Mouse (Mus musculus): ENCODE data around the gene Clec14a. TPM values are rescaled to one million over a fixed set of nuclear protein-coding genes. Genes with fewer than 3 reads are reported as not detected.
"Not testable (repeated sequence)": the region's sequence is repeated elsewhere in the genome, so short reads cannot be mapped to it uniquely, and the experiment has no call there.

Clec14a gene
- total RNA-seq (2022) = 1 to 10 TPM; 3.1 to 4.5 (median 4.3) TPM

DNA sequence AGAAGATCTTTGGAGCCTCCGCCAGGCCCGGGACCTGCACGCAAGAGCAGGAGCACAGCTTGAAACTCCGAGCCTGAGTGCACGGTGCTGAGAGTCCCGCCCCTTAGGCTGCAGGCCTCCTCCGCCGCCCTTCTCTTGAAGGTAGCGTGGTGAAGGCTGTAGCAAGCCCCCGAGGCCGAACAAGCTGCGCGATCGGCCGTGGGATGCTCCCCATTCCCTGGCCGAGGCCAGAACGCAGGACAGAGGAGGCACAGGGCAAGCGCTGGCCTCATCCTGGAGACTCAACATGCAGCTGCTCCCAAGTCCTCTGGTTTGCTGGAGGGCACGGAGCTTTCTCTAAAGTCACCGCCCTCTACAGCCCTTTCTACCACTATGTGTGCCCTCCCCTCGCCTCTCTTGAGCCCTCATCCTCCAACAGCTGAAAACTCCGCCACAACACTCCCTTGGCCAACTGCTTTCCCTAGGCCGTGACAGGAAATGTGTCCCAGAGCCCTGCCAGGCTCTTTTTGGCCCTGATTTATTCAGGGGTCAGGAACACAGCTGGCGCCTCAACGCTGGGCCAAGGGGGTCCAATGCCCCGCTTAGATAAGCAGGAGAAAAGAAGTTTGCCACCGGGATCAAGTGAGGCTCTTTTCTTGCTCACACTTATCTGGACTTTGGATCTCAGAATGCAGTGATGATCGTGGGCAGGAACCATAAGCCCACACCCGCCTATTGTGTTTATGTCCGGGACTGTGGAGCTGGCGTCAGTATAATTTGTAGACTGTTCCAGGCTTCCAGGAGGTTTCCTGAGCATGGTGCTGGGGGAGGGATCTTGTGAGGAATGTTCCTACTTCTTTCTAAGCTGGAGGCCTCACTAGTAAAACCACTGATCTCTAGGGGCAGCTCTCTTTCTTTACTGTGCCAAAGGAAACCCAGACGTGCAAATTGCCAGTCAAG is at the start of gene Clec14a:
TSS of gene Clec14a (minus strand) at position 728 of the 939 bp plus-strand sequence.
- DNase-seq (ENCODE audit: low spot score in 2 of 2) = no peak

DNA sequence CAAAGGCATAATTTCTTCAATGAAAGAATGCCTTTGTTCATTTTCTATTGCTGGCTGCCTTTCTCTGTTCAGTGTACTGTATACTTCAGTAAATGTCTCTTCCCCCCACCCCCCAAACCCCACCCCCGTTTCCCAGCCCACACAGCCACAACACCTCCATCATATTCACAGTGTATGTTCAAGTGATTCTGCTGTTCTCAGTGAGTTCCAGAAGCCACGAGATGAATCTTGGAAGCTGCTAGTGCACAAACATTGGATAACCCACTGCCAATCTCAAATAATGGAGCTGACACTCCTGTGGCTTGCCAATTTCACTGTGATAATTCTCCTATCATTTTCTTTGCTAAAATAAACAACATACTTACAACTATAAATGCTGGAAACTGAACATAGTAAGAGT is 38.7 kb upstream of the Clec14a start:
- DNase-seq (ENCODE audit: low spot score in 2 of 2) = no peak

DNA sequence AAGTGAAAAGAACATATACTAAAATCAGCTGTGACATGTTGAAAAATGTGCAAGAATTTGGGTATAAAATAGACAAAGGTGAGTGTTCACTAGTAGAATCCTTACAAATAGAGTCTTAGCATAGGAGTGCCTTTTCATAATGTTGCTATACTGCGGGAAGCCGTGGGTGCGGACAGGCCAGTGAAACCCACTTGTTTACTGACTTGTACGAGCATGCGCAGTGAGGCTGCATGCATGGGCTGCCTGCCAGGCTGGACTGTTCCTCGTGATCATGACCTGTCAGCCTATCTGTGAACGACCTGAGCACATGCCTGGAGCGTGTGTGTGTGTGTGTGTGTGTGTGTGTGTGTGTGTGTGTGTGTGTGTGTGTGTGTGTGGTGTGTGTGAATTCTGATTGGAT is 37.3 kb upstream of the Clec14a start:
- DNase-seq (ENCODE audit: low spot score in 2 of 2) = not testable (repeated sequence)

DNA sequence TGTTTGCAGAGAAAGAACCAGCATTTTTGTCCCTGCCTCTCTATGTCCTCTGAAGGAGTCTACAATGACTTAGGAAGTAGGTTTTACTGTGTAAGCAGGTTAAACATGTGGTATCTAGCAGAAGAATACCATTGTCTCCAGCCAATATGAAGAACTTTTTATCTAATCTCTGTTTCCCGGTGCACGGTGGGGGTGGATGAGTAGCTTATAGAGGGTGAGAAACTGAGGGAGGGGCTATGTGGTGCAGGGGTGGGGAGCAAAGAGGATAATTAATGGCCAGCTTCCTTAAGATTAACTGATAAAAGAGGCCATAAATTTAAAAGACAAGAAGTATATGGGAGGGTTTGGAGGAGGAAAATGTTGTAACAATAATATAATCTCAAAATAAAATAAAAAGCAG is 36.5 kb upstream of the Clec14a start:
- DNase-seq (ENCODE audit: low spot score in 2 of 2) = no peak

DNA sequence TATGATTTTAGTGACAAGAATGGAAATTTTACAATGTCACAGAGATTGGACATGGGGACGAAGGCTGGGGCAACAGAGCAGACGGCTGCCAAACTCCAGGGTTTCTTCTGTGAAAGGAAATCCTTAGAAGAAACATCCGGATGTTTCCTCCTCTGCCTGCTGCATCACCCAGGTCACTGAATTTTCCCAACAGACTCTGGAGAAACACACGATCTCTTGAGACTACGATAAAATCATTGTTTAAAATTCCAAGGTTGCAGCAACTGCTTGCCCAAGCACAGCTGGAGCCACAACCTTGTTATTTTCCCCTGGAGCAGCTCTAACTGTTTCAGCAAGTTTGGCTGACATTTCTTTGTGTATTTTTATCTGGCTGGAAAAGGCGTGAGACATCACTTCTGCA is 27.9 kb upstream of the Clec14a start:
- DNase-seq (ENCODE audit: low spot score in 2 of 2) = no peak

DNA sequence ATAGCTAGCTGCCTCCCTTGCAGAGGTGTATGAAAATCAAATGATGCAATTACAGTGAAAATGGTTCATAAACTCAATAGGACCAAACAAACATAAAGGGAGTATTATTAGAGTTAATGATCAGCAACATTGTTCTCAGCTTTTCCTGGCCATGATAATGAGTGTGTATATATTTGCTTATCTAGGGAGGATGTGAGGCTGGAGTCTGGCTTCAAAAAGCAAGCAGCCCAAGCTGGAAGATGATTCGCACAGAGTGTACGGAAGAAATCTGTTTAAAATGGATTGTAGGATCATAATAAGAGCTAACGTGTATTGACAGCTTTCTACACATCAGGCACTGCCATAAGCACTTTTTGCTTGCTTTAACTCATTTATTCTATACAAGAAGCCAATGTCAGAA is 16.8 kb upstream of the Clec14a start:
- DNase-seq (ENCODE audit: low spot score in 2 of 2) = no peak

DNA sequence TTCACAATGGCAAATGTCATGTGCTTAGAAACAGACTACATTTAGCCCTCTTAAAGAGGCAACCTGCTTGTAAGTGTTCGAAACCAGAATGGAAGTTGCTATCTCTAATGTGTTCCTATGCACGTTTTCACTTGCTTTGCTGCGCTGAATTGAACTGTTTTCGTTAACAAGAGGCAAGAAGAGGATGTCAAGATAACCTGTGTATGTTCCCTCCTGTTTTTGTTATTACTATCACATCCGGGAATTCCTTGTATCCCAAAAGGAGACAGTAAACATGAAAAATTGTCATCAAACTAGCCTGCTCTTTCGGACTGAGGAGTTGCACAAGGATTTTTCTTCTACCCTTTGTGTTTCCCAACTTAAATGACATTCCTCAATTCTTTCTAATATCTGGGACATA is 1.4 kb upstream of the Clec14a start:
- no peak for DNase-seq (ENCODE audit: low spot score in 2 of 2)

DNA sequence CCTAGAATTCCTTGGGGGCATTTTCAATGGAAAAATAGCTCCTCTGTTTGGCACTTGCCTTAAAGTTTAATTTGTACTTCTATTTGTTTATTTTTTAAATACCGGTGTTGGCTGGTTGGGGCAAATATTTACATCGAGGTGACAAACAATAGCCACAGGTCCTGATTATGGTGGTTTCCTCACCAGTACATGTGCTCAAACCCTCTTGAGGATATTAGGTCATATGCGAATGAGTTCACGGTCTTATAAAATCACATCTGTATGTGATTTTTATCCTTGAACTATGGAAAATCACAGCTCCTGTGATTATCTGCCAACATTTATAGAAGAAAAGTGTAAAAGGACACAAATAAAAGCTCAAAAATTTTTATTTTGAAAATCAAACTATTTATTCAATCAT is 415 bp upstream of the Clec14a start:
- no peak for DNase-seq (ENCODE audit: low spot score in 2 of 2)

DNA sequence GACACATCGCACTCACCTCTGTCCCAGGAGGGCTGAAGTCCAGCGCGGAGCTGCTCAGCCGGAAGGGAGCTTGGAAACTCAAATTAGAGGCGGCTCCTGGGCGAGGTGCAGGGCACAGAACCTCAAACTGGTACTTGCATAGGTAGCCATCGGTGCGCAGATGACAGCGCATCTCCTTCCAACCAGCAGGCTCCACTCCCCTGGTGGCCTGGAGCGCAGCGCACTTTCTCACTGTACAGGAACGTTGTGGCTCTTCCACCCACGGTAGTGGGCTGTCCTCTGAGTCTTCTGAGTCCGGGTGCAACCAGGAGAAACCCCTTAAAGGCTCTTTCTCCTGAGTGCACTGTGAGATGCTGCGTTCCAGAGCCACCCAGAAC is 916 bp downstream of the Clec14a start:
- DNase-seq (ENCODE audit: low spot score in 2 of 2) = peak; percentile 20 to 32

DNA sequence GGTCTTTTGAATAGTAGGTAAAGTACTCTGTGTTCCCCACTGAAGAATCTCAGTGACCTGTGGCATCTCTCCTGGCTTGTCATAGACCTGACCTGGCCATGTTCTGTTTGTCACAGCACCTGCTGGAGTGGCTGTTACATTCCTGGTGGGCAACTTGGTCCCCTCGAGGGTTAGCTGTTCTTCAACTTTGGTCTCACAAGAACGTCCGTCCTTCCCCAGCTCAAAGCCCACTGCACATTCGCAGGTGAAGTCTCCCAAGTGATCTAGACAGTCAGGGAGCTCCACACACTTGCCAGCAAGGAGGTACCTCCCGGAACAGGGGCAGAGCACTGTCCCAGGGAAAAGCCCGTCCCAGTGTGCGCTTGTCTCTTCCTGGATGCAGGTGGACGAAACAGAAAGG is 1.3 kb downstream of the Clec14a start:
- no peak for DNase-seq (ENCODE audit: low spot score in 2 of 2)

DNA sequence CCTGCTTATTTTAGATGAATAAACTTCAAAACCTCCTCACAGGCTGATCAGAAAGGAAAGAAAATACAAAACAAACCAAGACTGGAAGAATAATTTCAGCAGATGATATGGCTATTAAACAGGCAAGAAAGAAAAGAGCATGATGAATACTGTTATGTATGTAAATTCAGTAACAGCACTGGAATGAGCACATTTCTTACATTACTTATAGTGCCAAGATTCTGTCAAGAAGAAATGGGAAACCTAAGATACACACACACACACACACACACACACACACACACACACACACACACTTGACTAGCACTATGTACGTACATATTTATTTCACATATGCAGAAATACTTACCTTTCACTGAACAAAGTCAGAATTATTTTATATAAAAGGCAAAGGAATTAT is 17.2 kb downstream of the Clec14a start:
- DNase-seq (ENCODE audit: low spot score in 2 of 2) = no peak

DNA sequence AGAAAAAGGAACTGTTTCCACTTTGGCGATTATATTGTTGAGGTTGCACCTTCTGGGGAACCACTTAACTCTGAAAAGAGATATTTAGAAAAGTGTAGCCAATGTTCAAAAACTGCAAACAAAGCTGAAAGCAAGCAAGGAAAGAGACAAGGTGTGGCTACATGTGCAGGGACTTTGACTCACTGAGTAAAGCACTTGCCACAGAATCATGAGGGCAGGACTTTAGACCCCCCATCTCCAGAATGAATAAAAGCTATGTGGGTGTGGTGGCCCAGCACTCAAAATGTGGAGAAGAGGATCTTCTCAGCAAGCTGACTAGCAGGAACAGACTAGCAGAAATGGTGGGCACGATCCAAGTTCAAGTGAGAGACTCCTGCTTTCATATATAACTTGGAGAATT is 36.6 kb downstream of the Clec14a start:
- DNase-seq (ENCODE audit: low spot score in 2 of 2) = no peak

DNA sequence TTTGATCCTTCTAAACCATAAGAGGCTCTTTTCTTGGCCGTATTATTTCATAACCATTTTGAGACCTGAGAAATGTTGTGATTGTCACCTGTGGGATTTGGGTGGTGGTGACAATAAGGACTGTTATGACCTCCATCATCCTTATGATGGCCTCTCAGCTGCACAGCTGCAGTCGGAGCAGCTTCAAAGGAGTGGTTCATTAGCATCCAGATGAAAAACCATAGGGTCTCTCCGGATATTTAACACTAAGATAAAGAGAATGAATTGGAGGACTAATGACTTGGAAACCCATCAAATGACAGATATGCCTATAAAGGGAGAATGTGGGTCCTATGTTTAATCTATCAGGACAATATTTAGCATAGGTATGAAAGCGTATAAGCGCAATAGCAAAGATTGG is 43.4 kb downstream of the Clec14a start:
- no peak for DNase-seq (ENCODE audit: low spot score in 2 of 2)

DNA sequence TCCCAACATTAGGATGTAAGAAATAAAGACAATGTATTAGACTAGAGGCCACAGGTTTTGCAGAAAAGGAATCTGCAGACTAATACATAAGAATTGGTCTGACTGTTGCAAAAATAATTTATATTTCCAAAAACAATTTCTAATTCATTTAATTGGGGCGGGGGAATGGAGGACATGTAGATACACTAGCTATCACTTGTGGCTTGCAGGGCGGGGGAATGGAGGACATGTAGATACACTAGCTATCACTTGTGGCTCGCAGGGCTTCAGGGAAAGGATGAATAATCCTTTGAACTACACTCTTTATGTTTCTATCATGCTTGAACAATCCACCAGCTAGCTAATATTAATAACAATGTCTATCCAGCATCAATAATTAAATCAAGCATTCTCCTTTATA is 50.0 kb downstream of the Clec14a start:
- DNase-seq (ENCODE audit: low spot score in 2 of 2) = no peak

DNA sequence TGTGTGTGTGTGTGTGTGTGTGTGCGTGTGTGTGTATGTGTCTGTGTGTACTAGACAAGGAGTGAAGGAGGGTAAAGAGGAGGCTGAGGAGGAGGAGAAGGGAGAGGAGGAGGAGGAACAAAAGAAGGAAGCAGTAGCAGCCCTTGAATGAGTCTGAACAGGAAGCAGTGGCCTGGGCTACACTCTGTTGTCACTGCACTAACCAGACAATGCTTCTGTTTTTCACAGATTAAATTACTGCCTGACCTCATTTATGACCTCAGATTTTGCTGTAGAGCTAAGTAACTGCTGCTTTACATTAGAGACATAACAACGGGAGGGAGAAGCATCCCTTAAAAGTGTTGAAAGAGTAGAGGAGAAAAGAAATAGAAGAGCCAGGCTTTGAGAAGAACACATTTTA is 52.9 kb downstream of the Clec14a start:
- no peak for DNase-seq (ENCODE audit: low spot score in 2 of 2)

Other genes starting within 250 kb of the Clec14a start
- gene Sstr1, start 57.5 kb downstream of the Clec14a start, total RNA-seq (2022) = 10 to 100 TPM; 20.7 to 26.2 (median 24.3) TPM